Mouse (Mus musculus) splenic B cell, adult 2 months (primary cell): ENCODE data around the gene Ptges2.
"Not testable (repeated sequence)": the region's sequence is repeated elsewhere in the genome, so short reads cannot be mapped to it uniquely, and the experiment has no call there.

ENCODE experiments used
- DNase-seq: peaks from one replicate; pipeline ENCODE4 v3.0.0-alpha.2; 2011; ENCODE audit warnings: low read depth, low spot score
- H3K27me3 ChIP-seq: 2 replicates; pipeline ENCODE4 v1.6.1; 2012; ENCODE audit warnings: mild to moderate bottlenecking, low read length, moderate library complexity, mixed read lengths; ENCODE audit not compliant: control insufficient read depth, poor library complexity, insufficient read depth, severe bottlenecking
- H3K36me3 ChIP-seq: 2 replicates; pipeline ENCODE4 v1.6.1; 2012; ENCODE audit warnings: mild to moderate bottlenecking, low read length, moderate library complexity, mixed read lengths; ENCODE audit not compliant: control insufficient read depth, poor library complexity, insufficient read depth, severe bottlenecking

The Ptges2 gene

GRCm38 (mm10) chr2:32361437-32361836 is 34.3 kb upstream of the Ptges2 start:
- H3K36me3 ChIP-seq: no peaks in the 10 kb centered on the region; the same call in 1 of the 2 replicates
- peak; percentile 80 for DNase-seq
- H3K27me3 ChIP-seq: no peaks in the 10 kb centered on the region; the same call in 1 of the 2 replicates

- DNase-seq, H3K36me3 ChIP-seq, H3K27me3 ChIP-seq: not testable (repeated sequence)
These were observed 33.4 kb upstream of the Ptges2 start for GRCm38 (mm10) chr2:32362274-32362673.

GRCm38 (mm10) chr2:32362817-32363340 is 32.8 kb upstream of the Ptges2 start:
- peak; percentile 90 for DNase-seq
- Histone ChIP-seq H3K36me3 (peaks cover 1% of the 10 kb centered on the region), H3K27me3 (no peaks in the 10 kb centered on the region)

GRCm38 (mm10) chr2:32363376-32364106 is 32.2 kb upstream of the Ptges2 start:
- Histone ChIP-seq H3K27me3 (no peaks in the 10 kb centered on the region), H3K36me3 (peaks cover 1% of the 10 kb centered on the region)
- peak; percentile 46 for DNase-seq

- DNase-seq: no peak
- peaks cover 1% of the 10 kb centered on the region for H3K36me3 ChIP-seq
- no peaks in the 10 kb centered on the region for H3K27me3 ChIP-seq
These were observed 31.6 kb upstream of the Ptges2 start for GRCm38 (mm10) chr2:32364121-32364520.

- no peak for DNase-seq
- Histone ChIP-seq H3K36me3 (peaks cover 14% of the 10 kb centered on the region), H3K27me3 (no peaks in the 10 kb centered on the region)
These were observed 28.4 kb upstream of the Ptges2 start for GRCm38 (mm10) chr2:32367315-32367714.

- H3K27me3 ChIP-seq: no peaks in the 10 kb centered on the region
- no peak for DNase-seq
- peaks cover 19% of the 10 kb centered on the region for H3K36me3 ChIP-seq
These were observed 21.5 kb upstream of the Ptges2 start for GRCm38 (mm10) chr2:32374191-32374590.

GRCm38 (mm10) chr2:32375317-32375940 is 20.3 kb upstream of the Ptges2 start:
- no peak for DNase-seq
- H3K36me3 ChIP-seq: peaks cover 13% of the 10 kb centered on the region

GRCm38 (mm10) chr2:32376963-32377362 is 18.7 kb upstream of the Ptges2 start:
- Histone ChIP-seq H3K27me3 (no peaks in the 10 kb centered on the region), H3K36me3 (peaks cover 7% of the 10 kb centered on the region)
- DNase-seq: no peak

More at GRCm38 (mm10) chr2:32375317-32375940, 20.3 kb upstream of the Ptges2 start:
- H3K27me3 ChIP-seq: no peaks in the 10 kb centered on the region

GRCm38 (mm10) chr2:32380001-32380500 is 15.6 kb upstream of the Ptges2 start:
- Histone ChIP-seq H3K27me3 (no peaks in the 10 kb centered on the region), H3K36me3 (peaks cover 2% of the 10 kb centered on the region)
- DNase-seq: no peak

- DNase-seq: no peak
- Histone ChIP-seq H3K27me3 (no peaks in the 10 kb centered on the region), H3K36me3 (peaks cover 2% of the 10 kb centered on the region)
These were observed 14.4 kb upstream of the Ptges2 start for GRCm38 (mm10) chr2:32381141-32381774.

- DNase-seq: peak; percentile 97
- Histone ChIP-seq H3K27me3 (no peaks in the 10 kb centered on the region), H3K36me3 (no peaks in the 10 kb centered on the region; the same call in none of the 2 replicates)
These were observed 13.9 kb upstream of the Ptges2 start, which contains the start of gene 1110008P14Rik for GRCm38 (mm10) chr2:32381775-32382223. 1110008P14Rik (minus strand) TSS chr2:32381938.

GRCm38 (mm10) chr2:32382689-32383088 is 13.0 kb upstream of the Ptges2 start:
- no peaks in the 10 kb centered on the region; the same call in 1 of the 2 replicates for H3K36me3 ChIP-seq
- no peak for DNase-seq
- H3K27me3 ChIP-seq: no peaks in the 10 kb centered on the region

GRCm38 (mm10) chr2:32387706-32388490 is 7.8 kb upstream of the Ptges2 start, which contains the start of gene Lcn2:
Lcn2 (minus strand) TSS chr2:32388252.
- DNase-seq: no peak
- Histone ChIP-seq H3K36me3 (no peaks in the 10 kb centered on the region), H3K27me3 (no peaks in the 10 kb centered on the region)
